Mouse (Mus musculus) neural tube, embryonic 11.5 days (tissue): ENCODE results near the gene Auts2. TPM values are rescaled to one million over a fixed set of nuclear protein-coding genes. Genes with fewer than 3 reads are reported as not detected.

Experiments
- ATAC-seq: fragments of 200-750 bp; cut with Nextera tagmentation; 2 replicates; pipeline ENCODE4 v1.8.0; 2017; ENCODE audit warnings: moderate number of reproducible peaks, mild to moderate bottlenecking, moderate TSS enrichment, moderate library complexity; ENCODE audit not compliant: insufficient read depth, low FRiP score, low TSS enrichment
- DNase-seq: peaks from one replicate; pipeline ENCODE4 v3.0.0-alpha.2; 2015; ENCODE audit warnings: low spot score
- H3K27ac ChIP-seq: fragments of 300-500 bp; sonication (generic); 2 replicates; pipeline ENCODE4 v1.5.1; 2014; ENCODE audit warnings: low read depth, mild to moderate bottlenecking, low read length
- H3K27me3 ChIP-seq: fragments of 300-500 bp; sonication (generic); 2 replicates; pipeline ENCODE4 v1.6.1; 2014; ENCODE audit warnings: mild to moderate bottlenecking, low read length, mixed read lengths; ENCODE audit not compliant: control insufficient read depth, insufficient read depth
- H3K36me3 ChIP-seq: fragments of 300-500 bp; sonication (generic); 2 replicates; pipeline ENCODE4 v1.6.1; 2014; ENCODE audit warnings: mild to moderate bottlenecking, low read length, moderate library complexity, mixed read lengths; ENCODE audit not compliant: control insufficient read depth, insufficient read depth
- H3K4me1 ChIP-seq: fragments of 300-500 bp; sonication (generic); 2 replicates; pipeline ENCODE4 v1.6.1; 2014; ENCODE audit warnings: low read length, mixed read lengths; ENCODE audit not compliant: control insufficient read depth, insufficient read depth
- H3K4me2 ChIP-seq: fragments of 300-500 bp; sonication (generic); 2 replicates; pipeline ENCODE4 v1.6.1; 2014; ENCODE audit warnings: low read depth, mild to moderate bottlenecking, moderate library complexity
- H3K4me3 ChIP-seq: fragments of 300-500 bp; sonication (generic); 2 replicates; pipeline ENCODE4 v1.5.1; 2014; ENCODE audit warnings: low read depth, low read length
- H3K9ac ChIP-seq: fragments of 300-500 bp; sonication (generic); 2 replicates; pipeline ENCODE4 v1.6.1; 2014; ENCODE audit warnings: mild to moderate bottlenecking, low read length
- H3K9me3 ChIP-seq: fragments of 300-500 bp; sonication (generic); 2 replicates; pipeline ENCODE4 v1.6.1; 2016; ENCODE audit warnings: low read length; ENCODE audit not compliant: control insufficient read depth
- WGBS: fragments of 180-500 bp; shearing (Covaris S2); extraction: QIAGEN DNeasy Blood & Tissue Kit; methylation state at CpG from one replicate; pipeline ENCODE4 v1.1.7; 2014; 5-methylcytosine and 5-hydroxymethylcytosine counted together
- polyA plus RNA-seq: library from polyadenylated mRNA; unstranded; fragments of >200 nt; fragmentation: Nextera tagmentation; extraction: Ambion mirVana; gene quantifications from 2 replicates; pipeline ENCODE4 v1.2.1, GENCODE M21; 2014

Gene Auts2
- polyA plus RNA-seq, 1 experiment from 2014 or later = 45.0 TPM

GRCm38 (mm10) chr5:132375130-132375529 is 168.0 kb downstream of the Auts2 start:
- Histone ChIP-seq H3K27ac (no peak overlapping the region), H3K9me3 (no peaks in the 10 kb centered on the region), H3K4me3 (no peak overlapping the region), H3K4me1 (no peaks in the 10 kb centered on the region; the same call in 1 of the 2 replicates), H3K27me3 (no peaks in the 10 kb centered on the region), H3K4me2 (no peak overlapping the region), H3K36me3 (no peaks in the 10 kb centered on the region), H3K9ac (no peak overlapping the region)
- DNase-seq = no peak
- no peak for ATAC-seq
- 81% methylated on average over 1 of the region's 1 CpGs for WGBS

- Histone ChIP-seq H3K27me3 (no peaks in the 10 kb centered on the region), H3K4me2 (no peak overlapping the region), H3K4me3 (no peak overlapping the region), H3K36me3 (no peaks in the 10 kb centered on the region), H3K9me3 (no peaks in the 10 kb centered on the region), H3K9ac (no peak overlapping the region), H3K4me1 (peaks cover 8% of the 10 kb centered on the region), H3K27ac (no peak overlapping the region)
- ATAC-seq (no peak), DNase-seq (no peak)
- 84% methylated on average over 4 of the region's 4 CpGs for WGBS
Observed at GRCm38 (mm10) chr5:132373471-132374075, 169.6 kb downstream of the Auts2 start.

GRCm38 (mm10) chr5:132372605-132373004 is 170.5 kb downstream of the Auts2 start:
- Histone ChIP-seq H3K4me1 (peaks cover 15% of the 10 kb centered on the region), H3K9ac (no peak overlapping the region), H3K36me3 (no peaks in the 10 kb centered on the region), H3K27me3 (no peaks in the 10 kb centered on the region), H3K4me3 (no peak overlapping the region), H3K4me2 (no peak overlapping the region), H3K9me3 (no peaks in the 10 kb centered on the region), H3K27ac (no peak overlapping the region)
- ATAC-seq (no peak), DNase-seq (no peak)
- WGBS = 70% methylated on average over 2 of the region's 2 CpGs

- H3K4me1 ChIP-seq = peaks cover 15% of the 10 kb centered on the region
- H3K4me3 ChIP-seq = no peak overlapping the region
- no peaks in the 10 kb centered on the region for H3K27me3 ChIP-seq
- no peak overlapping the region for H3K4me2 ChIP-seq
- H3K9me3 ChIP-seq = no peaks in the 10 kb centered on the region
- 5% methylated on average over 7 of the region's 7 CpGs for WGBS
- no peak overlapping the region for H3K9ac ChIP-seq
- H3K36me3 ChIP-seq = no peaks in the 10 kb centered on the region
- H3K27ac ChIP-seq = 0 out of 2 replicates have a peak overlapping the region, but pooled peaks have one; percentile 3
- ATAC-seq (peak; percentile 80; the same call in 1 of the 2 replicates), DNase-seq (peak; percentile 60)
Observed at GRCm38 (mm10) chr5:132368678-132369088, 174.5 kb downstream of the Auts2 start.

- Histone ChIP-seq H3K4me2 (no peak overlapping the region), H3K36me3 (no peaks in the 10 kb centered on the region), H3K4me3 (no peak overlapping the region), H3K27me3 (no peaks in the 10 kb centered on the region), H3K9me3 (no peaks in the 10 kb centered on the region), H3K27ac (no peak overlapping the region), H3K4me1 (no peaks in the 10 kb centered on the region), H3K9ac (no peak overlapping the region)
- DNase-seq = no peak
- no peak for ATAC-seq
- 69% methylated on average over 1 of the region's 1 CpGs for WGBS
Observed at GRCm38 (mm10) chr5:132361276-132361675, 181.9 kb downstream of the Auts2 start.

GRCm38 (mm10) chr5:132357726-132358125 is 185.4 kb downstream of the Auts2 start:
- WGBS = 79% methylated on average over 5 of the region's 5 CpGs
- ATAC-seq (no peak), DNase-seq (no peak)
- Histone ChIP-seq H3K27me3 (no peaks in the 10 kb centered on the region), H3K9me3 (no peaks in the 10 kb centered on the region), H3K4me1 (no peaks in the 10 kb centered on the region), H3K36me3 (no peaks in the 10 kb centered on the region), H3K4me2 (no peak overlapping the region), H3K27ac (no peak overlapping the region), H3K4me3 (no peak overlapping the region), H3K9ac (no peak overlapping the region)

- WGBS = 86% methylated on average over 7 of the region's 7 CpGs
- DNase-seq (no peak), ATAC-seq (no peak)
Observed at GRCm38 (mm10) chr5:132355935-132356334, 187.2 kb downstream of the Auts2 start.

GRCm38 (mm10) chr5:132352437-132352836 is 190.7 kb downstream of the Auts2 start:
- Histone ChIP-seq H3K4me1 (no peaks in the 10 kb centered on the region), H3K9me3 (no peaks in the 10 kb centered on the region), H3K4me2 (no peak overlapping the region), H3K4me3 (no peak overlapping the region), H3K27me3 (no peaks in the 10 kb centered on the region), H3K9ac (no peak overlapping the region), H3K36me3 (no peaks in the 10 kb centered on the region), H3K27ac (no peak overlapping the region)
- ATAC-seq (no peak), DNase-seq (no peak)
- WGBS = 35% methylated on average over 1 of the region's 1 CpGs

More at GRCm38 (mm10) chr5:132355935-132356334, 187.2 kb downstream of the Auts2 start:
- H3K9ac ChIP-seq = no peak overlapping the region
- no peaks in the 10 kb centered on the region for H3K4me1 ChIP-seq
- no peak overlapping the region for H3K4me2 ChIP-seq
- H3K27me3 ChIP-seq = no peaks in the 10 kb centered on the region
- no peak overlapping the region for H3K4me3 ChIP-seq
- H3K9me3 ChIP-seq = no peaks in the 10 kb centered on the region
- H3K27ac ChIP-seq = no peak overlapping the region
- H3K36me3 ChIP-seq = no peaks in the 10 kb centered on the region

GRCm38 (mm10) chr5:132351139-132351538 is 192.0 kb downstream of the Auts2 start:
- H3K9me3 ChIP-seq = no peaks in the 10 kb centered on the region
- no peak overlapping the region for H3K4me2 ChIP-seq
- H3K27me3 ChIP-seq = no peaks in the 10 kb centered on the region
- no peak for DNase-seq
- H3K36me3 ChIP-seq = no peaks in the 10 kb centered on the region
- ATAC-seq = no peak
- no peak overlapping the region for H3K9ac ChIP-seq
- H3K27ac ChIP-seq = no peak overlapping the region
- H3K4me1 ChIP-seq = no peaks in the 10 kb centered on the region
- no peak overlapping the region for H3K4me3 ChIP-seq
